Mouse (Mus musculus): ENCODE measurements around the gene Gatad2b. TPM values are rescaled to one million over a fixed set of nuclear protein-coding genes. Genes with fewer than 3 reads are reported as not detected.

Gatad2b gene
- total and polyA plus RNA-seq, 3 experiments: 8.4 to 22.6 (median 8.9) TPM

DNA sequence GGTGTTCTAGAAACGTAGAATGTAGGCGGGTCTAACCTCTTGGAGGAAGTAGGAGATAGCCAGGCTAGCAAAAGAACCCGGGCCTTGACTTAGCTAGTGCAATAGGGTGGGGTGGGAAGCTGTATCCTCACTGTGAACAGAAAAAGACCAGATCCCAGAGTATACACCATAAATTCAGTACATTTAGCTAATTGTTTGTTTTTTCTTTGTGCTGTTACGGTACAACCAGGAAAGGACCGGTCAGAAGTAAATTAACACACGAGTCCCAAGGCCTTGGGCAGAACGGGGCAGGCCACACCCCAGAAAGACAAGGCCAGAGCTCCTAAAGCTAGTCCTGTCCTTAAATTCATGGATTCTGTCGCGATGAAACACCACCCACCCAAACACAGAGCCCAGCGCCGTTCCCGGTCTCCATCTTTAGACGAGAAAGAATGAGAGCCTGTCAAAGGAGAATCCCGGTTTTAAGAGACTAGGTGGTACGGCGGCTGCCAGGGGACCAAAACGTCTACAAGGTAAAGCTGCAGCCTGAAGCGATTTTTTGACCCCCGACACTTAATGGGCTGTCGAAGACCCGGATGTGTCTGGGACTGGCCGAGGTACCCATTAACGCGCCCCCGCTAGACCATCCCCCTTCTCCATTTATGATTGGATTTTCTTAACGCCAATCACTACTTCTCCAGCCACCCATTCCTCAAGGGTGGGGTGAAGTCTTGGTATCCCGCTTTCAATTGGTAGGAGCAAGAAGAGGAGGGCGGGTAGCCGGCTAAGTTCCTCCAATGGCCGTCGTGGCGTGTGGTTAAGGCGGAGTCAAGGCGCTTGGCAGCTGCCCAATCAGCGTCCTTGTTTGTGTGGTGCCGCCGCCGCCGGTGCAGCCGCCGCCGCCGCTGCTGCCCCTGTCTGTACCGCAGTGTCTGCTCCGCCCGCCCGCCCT, at the start of gene Gatad2b (continued):
- 0 out of 2 replicates have a peak, but pooled peaks have one; percentile 64 for TF ChIP-seq E2F4 (IDR thresholded peaks at IDR 0.05; ENCODE audit: insufficient replicate concordance, low read depth, low read length)
- TF ChIP-seq USF2 (conservative IDR thresholded peaks at IDR 0.05; ENCODE audit: low read depth, low read length): no peak

DNA sequence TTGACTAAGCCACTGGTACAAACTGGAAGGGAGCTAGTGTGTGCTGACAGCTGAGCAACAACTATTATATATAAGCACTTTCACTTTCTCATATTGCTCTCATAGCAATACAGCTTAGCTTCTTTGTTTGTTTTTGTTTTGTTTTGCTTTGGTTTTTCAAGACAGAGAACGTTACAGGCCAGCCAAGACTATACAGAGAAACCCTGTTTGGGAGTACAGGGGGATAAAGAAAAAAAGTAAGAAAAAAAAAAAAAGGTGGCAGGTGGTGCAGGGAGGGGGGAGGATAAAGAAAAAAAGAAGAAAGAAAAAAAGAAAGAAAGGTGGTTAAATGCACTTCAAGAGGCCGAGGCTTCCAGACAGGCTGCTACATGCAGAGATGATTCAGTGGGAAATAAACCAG, 47.6 kb upstream of the Gatad2b start:
- peaks cover 10 to 47% of the 10 kb centered on the region in 2 experiments; a peak in 3 of 4 replicates for H3K4me1 ChIP-seq (ENCODE audit: control insufficient read depth in 1 of 2, insufficient read depth in 2 of 2)
- no peaks in the 10 kb centered on the region for H3K9me3 ChIP-seq (replicated peaks; ENCODE audit: low read length)
- DNase-seq (ENCODE audit: extremely low read depth): no peak
- no peaks in the 10 kb centered on the region for H3K27me3 ChIP-seq (replicated peaks)
- in situ Hi-C loops (cut with MboI; ENCODE audit: low pct_ligation_motif_present, low pct_unique_long_range_greater_than_20kb, low sequenced_read_pairs): no loop called here
- no peak overlapping the region for H3K9ac ChIP-seq (ENCODE audit: insufficient read depth, low read depth)
- H3K4me3 ChIP-seq (replicated peaks in 1 of 3; ENCODE audit: low read depth in 2 of 3, low read length in 2 of 3, poor library complexity in 1 of 3): no peak overlapping the region
- TF ChIP-seq RAD21 (IDR thresholded peaks at IDR 0.05; ENCODE audit: low read depth, low read length) (no peak), MAFK (IDR thresholded peaks at IDR 0.05; ENCODE audit: insufficient replicate concordance, low read length) (no peak), GABPA (IDR thresholded peaks at IDR 0.05; ENCODE audit: insufficient replicate concordance, low read depth, low read length) (no peak), MXI1 (IDR thresholded peaks at IDR 0.05; ENCODE audit: low read depth, low read length) (no peak), USF1 (IDR thresholded peaks at IDR 0.05; ENCODE audit: low read depth, low read length) (no peak), POLR2AphosphoS2 (IDR thresholded peaks at IDR 0.05; ENCODE audit: low read depth, low read length) (no peak), BHLHE40 (IDR thresholded peaks at IDR 0.05; ENCODE audit: low read depth, low read length) (no peak), USF2 (conservative IDR thresholded peaks at IDR 0.05; ENCODE audit: low read depth, low read length) (no peak), NRF1 (IDR thresholded peaks at IDR 0.05; ENCODE audit: low read depth, low read length) (no peak), ZKSCAN1 (IDR thresholded peaks at IDR 0.05; ENCODE audit: borderline replicate concordance, low read depth, low read length) (no peak), JUN (IDR thresholded peaks at IDR 0.05; ENCODE audit: insufficient read depth, low read depth, low read length) (no peak), JUND (conservative IDR thresholded peaks at IDR 0.05; ENCODE audit: low read depth, low read length) (no peak), ZMIZ1 (IDR thresholded peaks at IDR 0.05; ENCODE audit: low read depth, low read length) (no peak), NELFE (IDR thresholded peaks at IDR 0.05; ENCODE audit: low read depth, low read length) (no peak), UBTF (IDR thresholded peaks at IDR 0.05; ENCODE audit: low read depth, low read length) (no peak), MAZ (IDR thresholded peaks at IDR 0.05; ENCODE audit: low read depth, low read length) (no peak), CHD1 (IDR thresholded peaks at IDR 0.05; ENCODE audit: low read depth, low read length) (no peak), ZNF384 (IDR thresholded peaks at IDR 0.05; ENCODE audit: low read depth, low read length) (no peak), ETS1 (conservative IDR thresholded peaks at IDR 0.05; ENCODE audit: low read depth, low read length) (no peak), E2F4 (IDR thresholded peaks at IDR 0.05; ENCODE audit: insufficient replicate concordance, low read depth, low read length) (no peak)
- no peak overlapping the region for H3K27ac ChIP-seq (ENCODE audit: insufficient read depth, low read depth)
- dilution Hi-C loops (cut with MboI; ENCODE audit: extremely low pct_ligation_motif_present, extremely low pct_unique_long_range_greater_than_20kb, low sequenced_read_pairs): no loop called here
- H3K4me2 ChIP-seq (ENCODE audit: insufficient read depth, low read depth, poor library complexity, severe bottlenecking): no peak overlapping the region
- peaks cover 14% of the 10 kb centered on the region for H3K79me2 ChIP-seq (replicated peaks; ENCODE audit: control insufficient read depth, extremely low read depth, insufficient read depth, poor library complexity, severe bottlenecking)
- peaks cover under 1 to 6% of the 10 kb centered on the region in 2 experiments for H3K36me3 ChIP-seq (replicated peaks in 1 of 2; ENCODE audit: control insufficient read depth in 1 of 2, insufficient read depth in 1 of 2, low read length in 1 of 2)
